Mouse (Mus musculus): ENCODE results near the gene Ap1s1.

Gene Ap1s1

DNA sequence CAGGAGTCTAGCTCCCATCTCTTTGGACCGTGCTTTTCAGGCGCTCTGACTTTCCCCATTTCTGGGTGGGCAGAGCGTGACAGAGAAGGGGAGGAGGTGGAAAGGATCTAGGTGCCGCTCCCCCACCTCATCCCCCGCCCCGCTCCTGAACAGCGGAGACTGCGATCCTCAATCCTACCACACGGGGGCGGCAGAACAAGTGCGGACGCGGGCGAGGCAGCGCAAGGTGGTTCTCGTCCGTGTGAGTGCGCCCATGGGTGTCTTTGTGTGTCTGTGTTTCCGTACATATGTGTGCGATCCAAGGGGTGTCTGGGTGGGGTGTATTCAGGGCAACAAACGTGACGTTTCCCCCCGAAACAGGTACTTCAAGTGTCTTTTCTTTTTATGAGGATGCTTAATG, 20.8 kb downstream of the Ap1s1 start:
- peak; percentile 57 for DNase-seq (ENCODE audit: low read depth, low spot score)

DNA sequence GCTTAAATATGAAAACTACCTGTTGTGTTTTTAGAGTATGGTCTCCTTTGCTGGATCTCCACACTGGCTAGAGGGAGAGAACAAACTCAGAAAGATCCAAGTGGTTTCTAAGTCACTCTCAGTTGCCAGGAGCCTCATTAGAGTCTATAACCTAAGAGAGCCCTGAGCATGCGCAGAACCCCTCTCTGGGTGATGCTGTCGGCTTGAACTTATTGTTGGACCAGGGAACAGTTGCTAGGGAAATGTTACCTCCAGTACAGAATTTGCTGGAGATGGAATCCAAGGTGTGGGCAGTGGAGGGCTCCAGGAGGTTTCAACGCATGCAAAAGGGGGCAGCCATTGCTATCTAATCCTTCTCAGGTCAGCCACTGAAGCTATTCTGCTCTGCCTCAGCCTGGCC, 21.6 kb downstream of the Ap1s1 start:
- DNase-seq (ENCODE audit: low read depth, low spot score) = no peak

DNA sequence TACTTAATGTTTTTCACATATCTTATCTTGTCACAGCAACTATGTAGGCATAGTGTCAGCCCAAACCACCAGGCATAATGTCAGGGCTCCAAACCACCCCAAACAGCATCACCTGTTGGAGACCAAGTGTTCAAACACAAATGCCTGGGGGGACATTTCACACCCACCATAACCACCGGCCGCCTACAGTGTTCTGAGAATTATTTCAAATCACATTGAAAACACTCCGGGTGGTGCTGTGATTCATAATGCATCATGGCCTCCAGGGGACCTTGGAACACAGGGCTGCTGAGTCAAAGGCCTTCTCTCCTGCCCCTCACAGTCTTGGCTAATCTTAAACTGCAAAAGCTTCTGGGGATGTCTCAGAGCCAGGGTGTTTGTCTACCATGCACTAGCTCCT, 30.0 kb downstream of the Ap1s1 start:
- no peak for DNase-seq (ENCODE audit: low read depth, low spot score)

DNA sequence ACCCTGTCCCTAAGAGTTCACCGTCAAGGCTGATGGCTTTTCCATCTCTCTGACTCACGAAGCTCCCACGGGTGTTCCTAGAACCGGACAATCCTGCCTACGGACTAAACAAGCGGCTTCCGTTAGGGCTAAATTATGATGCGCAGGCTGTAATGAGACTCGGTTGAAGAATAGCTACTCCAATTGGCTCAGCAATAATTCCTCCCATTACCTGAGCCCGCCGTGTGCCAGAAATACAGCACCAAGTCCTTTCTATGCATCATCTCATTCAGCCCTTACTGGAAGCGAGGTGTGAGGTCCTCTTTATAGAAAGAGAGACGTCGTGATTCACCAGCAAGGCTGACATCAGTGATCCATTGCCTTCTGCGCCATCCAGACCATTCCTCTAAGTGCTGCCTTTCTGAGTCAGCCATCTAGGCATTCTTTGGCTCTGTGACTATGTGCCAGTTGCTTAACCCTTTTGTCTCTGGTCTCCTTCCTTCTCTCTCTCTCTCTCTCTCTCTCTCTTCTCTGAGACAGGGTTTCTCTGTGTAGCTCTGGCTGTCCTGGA, 33.5 kb downstream of the Ap1s1 start:
- no peak for DNase-seq (ENCODE audit: low read depth, low spot score)

DNA sequence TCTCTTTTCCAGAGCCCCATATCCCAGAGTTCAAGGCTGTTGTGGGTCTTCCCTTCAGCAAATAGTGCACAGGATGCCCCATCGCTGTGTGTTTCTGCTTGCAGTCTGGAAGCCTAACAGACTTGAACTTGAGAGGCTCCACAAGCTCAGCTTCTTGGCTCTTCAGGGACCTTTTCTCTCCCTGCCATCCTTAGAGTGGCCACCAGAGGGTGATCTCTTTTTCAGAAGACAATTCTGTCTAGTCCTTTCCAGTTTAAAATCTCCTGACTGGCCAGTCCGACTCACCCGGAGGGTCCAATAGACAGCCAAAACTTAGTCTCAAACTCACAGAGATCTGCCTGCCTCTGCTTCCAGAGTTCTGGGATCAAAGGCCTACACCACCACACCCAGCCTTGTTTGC, 35.9 kb downstream of the Ap1s1 start:
- peak; percentile 29 for DNase-seq (ENCODE audit: low read depth, low spot score)

DNA sequence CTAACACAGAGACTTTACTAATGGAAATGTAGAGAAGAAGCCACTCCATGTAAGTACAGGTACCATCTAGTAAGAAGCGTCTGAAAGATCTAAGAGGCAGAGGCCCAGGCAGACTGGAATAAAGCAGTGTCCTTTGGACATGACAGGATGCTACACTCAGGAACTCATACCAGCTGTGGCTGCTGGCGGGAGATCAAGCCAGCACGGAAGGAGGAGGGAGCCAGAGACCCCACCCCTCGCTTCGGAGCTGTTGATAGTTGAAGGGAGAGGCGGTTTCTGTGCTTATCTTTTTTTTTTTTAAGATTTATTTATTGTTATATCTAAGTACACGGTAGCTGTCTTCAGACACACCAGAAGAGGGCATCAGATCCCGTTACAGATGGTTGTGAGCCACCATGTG, 38.7 kb downstream of the Ap1s1 start:
- DNase-seq (ENCODE audit: low read depth, low spot score) = no peak

DNA sequence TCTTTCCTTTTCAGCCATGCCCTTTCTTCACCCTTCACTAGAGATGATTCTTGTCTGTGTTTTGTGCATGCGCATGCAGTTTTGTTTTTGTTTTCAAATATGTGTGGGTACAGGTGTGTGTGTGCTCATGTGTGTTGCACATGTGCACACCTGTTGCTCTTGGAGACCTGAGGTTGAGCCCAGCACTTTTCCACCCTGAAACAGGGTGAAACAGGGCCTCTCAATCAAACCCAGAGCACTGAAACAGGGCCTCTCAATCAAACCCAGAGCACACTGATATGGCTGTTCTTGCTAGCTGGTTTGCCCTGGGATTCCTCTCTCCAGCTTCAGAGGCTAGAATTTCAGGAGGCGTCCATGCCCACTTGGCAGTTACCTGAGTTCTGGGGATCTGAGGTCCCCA, 45.3 kb downstream of the Ap1s1 start:
- DNase-seq (ENCODE audit: low read depth, low spot score) = no peak

DNA sequence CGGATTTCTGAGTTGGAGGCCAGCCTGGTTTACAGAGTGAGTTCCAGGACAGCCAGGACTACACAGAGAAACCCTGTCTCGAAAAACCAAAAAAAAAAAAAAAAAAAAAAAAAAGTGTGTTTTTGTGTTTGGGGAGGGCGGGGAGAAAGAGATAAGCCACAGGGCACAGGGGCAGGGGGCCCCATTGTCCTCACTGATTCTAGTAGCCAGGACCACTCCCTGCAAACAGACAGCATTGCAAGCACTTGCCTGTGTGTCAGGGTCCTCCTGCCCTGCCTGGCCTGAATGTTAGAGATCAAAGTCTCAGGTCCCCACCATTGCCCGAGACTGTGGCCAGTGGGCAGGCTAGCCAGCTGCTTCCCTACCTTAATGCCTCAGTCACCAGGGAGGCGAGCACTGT, 46.5 kb downstream of the Ap1s1 start:
- no peak for DNase-seq (ENCODE audit: low read depth, low spot score)

DNA sequence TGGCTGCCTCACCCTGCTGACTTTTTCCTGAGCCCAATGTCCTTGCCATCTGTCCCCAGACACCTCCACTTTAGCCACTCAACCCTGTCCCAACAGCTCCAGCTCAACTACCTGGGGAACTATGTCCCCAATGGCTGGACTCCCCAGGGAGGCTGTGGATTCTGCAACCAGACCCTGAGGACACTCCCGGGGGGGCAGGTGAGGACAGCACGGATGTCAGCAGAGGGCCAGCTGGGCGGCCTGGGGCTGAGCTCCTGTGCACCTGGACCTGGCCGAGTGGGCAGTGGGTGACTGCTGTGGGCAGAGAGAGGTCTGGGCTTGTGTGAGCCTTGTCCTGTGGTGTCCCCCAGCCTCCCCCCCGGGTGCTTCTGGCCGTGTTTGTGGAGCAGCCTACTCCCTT, 56.1 kb downstream of the Ap1s1 start:
- no peak for DNase-seq (ENCODE audit: low read depth, low spot score)

DNA sequence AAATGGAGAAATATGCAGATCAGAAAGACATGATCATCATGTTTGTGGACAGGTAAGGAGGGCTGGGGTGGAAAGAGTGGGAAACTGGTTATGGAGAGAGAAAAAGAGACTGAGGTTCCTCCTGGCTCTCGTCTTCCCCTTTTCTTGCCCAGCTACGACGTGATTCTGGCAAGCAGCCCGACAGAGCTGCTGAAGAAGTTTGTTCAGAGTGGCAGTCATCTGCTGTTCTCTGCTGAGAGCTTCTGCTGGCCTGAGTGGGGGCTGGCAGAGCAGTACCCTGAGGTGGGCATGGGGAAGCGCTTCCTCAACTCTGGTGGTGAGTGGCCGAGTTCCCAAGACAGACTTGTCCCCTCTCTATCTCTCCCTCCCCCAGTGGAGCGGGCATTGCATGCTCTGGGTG, 57.5 kb downstream of the Ap1s1 start:
- no peak for DNase-seq (ENCODE audit: low read depth, low spot score)

DNA sequence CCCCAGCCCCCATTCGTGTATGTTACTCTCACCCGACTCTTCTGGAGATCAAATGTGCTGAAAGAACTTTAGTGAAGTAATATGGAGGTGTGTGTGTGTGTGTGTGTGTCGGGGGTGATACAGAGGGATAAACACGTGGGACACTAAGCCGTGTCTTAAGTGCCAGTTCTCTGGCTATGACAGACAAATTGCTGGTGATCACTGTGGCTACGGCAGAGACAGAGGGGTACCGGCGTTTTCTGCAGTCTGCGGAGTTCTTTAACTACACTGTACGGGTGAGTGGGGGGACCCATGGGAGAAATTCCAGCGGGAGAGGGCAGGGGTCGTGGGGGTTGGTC, 58.0 kb downstream of the Ap1s1 start, which contains the start of gene Znhit1:
Gene Znhit1 (minus strand): TSS at position 88 of the 338 bp plus-strand sequence.
- DNase-seq (ENCODE audit: low read depth, low spot score) = no peak

DNA sequence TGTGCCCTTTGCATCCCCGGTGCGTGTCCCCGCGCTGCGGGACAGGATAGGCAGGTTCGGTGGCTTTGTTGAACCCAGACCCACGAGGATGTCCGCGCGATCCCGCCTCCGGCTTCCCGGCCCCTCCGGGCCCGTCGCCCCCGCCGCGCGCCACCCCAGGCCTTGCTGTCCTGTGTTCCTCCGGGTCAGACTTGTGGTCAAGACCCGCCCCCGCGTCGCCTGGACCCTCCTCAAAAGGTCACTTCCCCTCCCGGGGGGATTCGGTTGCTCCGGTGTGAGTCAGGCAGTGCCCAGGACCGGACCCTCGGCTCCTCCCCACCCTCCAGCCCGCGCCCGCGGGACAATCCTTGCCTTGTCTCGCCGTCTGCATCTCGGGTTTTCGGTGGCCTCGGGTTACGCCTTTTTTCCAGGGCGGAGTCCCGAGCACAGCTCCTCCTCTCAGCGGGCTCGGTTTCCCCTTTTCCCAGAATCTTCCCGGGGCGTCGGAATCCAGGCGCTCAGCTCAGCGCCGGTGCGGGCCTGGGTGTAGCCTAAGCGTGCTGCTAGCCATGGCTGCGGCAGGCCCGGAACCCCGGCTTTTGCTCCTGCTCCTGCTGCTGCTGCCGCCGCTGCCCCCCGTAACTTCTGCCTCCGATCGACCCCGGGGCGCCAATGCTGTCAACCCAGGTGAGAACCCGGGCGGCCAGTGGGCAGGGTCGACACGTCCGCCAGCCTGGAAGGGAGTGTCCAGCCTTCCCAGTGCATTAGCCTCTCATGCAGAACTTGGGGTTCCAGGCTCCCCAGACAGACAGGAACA, 58.6 kb downstream of the Ap1s1 start:
- peak; percentile 72 for DNase-seq (ENCODE audit: low read depth, low spot score)

DNA sequence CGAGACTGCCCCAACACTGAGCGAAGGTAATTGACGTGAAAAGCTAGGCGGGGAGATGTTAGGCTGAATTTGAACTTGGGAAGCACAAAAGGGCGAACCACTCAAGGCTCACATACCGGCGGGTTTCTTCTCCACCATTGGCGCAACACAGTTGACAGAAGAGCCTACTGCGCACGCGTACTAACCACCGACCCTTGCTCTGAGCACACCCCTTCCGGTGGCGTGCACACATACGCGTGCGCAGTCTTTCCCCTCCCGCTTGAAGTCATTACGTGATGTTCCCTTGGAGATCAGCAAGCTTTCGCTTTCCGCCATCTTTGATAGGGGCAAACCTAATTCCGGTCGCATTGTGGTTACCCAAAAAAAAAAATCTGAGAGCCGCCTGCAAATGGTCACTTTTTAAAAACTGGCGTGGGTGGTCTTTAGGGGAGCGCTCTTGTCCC, 59.2 kb downstream of the Ap1s1 start, which contains the start of gene Plod3:
Gene Plod3 (plus strand): TSS at position 325 of the 443 bp plus-strand sequence.
- DNase-seq (ENCODE audit: low read depth, low spot score) = peak; percentile 100

Measured in forelimb bud, embryonic 11.5 days (tissue).